Comparison of ENCODE assay signal across 43 mouse cellular contexts in the genomic region with DNA sequence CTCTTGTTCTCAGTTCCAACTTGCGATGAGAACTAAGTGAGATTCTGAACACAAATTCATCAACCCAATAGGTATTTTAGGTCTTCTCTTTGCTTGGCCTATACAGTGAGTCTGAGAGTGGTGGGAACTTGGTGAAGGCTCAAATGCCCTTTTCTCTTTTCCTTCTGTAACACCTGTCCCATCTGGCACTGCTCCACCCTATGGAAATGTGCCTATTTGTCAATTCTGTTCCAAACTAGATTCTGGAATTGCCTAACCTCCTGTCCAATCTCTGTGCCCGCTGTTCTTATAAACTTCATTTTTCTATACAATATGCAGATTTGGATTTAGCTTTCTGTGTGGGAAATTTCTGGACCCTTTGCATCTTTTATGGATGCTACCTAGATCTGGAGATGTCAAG. TPM values are rescaled to one million over a fixed set of nuclear protein-coding genes. Genes with fewer than 3 reads are reported as not detected.
"Had no signal": no experiment of that assay in that cellular context is flagged by ENCODE, and none has a peak within 500 bp of the region (broad histone marks: within the 10 kb centered on the region; RNA-seq: fewer than 3 reads in every experiment).

No protein-coding gene starts in this region.

- H3K4me2 ChIP-seq: heart, embryonic 11.5 days; heart, embryonic 13.5 days; heart, embryonic 15.5 days; hindbrain, embryonic 13.5 days; hindbrain, embryonic 15.5 days; kidney, embryonic 15.5 days; limb, embryonic 13.5 days; limb, embryonic 15.5 days; liver, embryonic 13.5 days; liver, embryonic 15.5 days had no signal

- H3K4me3 ChIP-seq: heart, embryonic 13.5 days; heart, embryonic 15.5 days; hindbrain, embryonic 13.5 days; hindbrain, embryonic 15.5 days; kidney, embryonic 15.5 days; limb, embryonic 13.5 days; limb, embryonic 15.5 days; liver, embryonic 13.5 days; liver, embryonic 15.5 days had no signal

- H3K27me3 ChIP-seq: heart, embryonic 13.5 days; heart, embryonic 15.5 days; hindbrain, embryonic 13.5 days; hindbrain, embryonic 15.5 days; kidney, embryonic 15.5 days; limb, embryonic 13.5 days; limb, embryonic 15.5 days; liver, embryonic 13.5 days; liver, embryonic 15.5 days had no signal

- DNase-seq: gastrocnemius, postnatal 14 days; gastrocnemius, postnatal 36 days; heart, adult 18-20 months; heart, postnatal 14 days; heart, postnatal 36 days; kidney, adult 11 months; kidney, adult 9 months; kidney, postnatal 14 days; kidney, postnatal 36 days; layer of hippocampus, adult 9-11 months; layer of hippocampus, postnatal 36 days; left cerebral cortex, postnatal 4 days; liver, embryonic 13.5 days had no signal

- H3K4me1 ChIP-seq: heart, embryonic 13.5 days; heart, embryonic 15.5 days; hindbrain, embryonic 13.5 days; hindbrain, embryonic 15.5 days; kidney, embryonic 15.5 days; limb, embryonic 13.5 days; limb, embryonic 15.5 days had no signal

- H3K9me3 ChIP-seq: heart, embryonic 13.5 days; heart, embryonic 15.5 days; hindbrain, embryonic 15.5 days; limb, embryonic 15.5 days; liver, embryonic 13.5 days; liver, embryonic 15.5 days had no signal

- H3K36me3 ChIP-seq: heart, embryonic 13.5 days; heart, embryonic 15.5 days; hindbrain, embryonic 13.5 days; hindbrain, embryonic 15.5 days; kidney, embryonic 15.5 days; limb, embryonic 13.5 days; limb, embryonic 15.5 days; liver, embryonic 13.5 days; liver, embryonic 15.5 days had no signal

- H3K9ac ChIP-seq: heart, embryonic 13.5 days; heart, embryonic 15.5 days; hindbrain, embryonic 13.5 days; hindbrain, embryonic 15.5 days; kidney, embryonic 15.5 days; limb, embryonic 13.5 days; limb, embryonic 15.5 days; liver, embryonic 13.5 days; liver, embryonic 15.5 days had no signal

- H3K27ac ChIP-seq: heart, embryonic 13.5 days; heart, embryonic 15.5 days; hindbrain, embryonic 13.5 days; hindbrain, embryonic 15.5 days; hindbrain, postnatal 0 days; kidney, embryonic 15.5 days; kidney, postnatal 0 days; limb, embryonic 13.5 days; limb, embryonic 15.5 days; liver, embryonic 13.5 days; liver, embryonic 15.5 days had no signal

- ATAC-seq: hindbrain, postnatal 0 days; intestine, embryonic 16.5 days had no signal

RNA-seq across cellular contexts. Expression of gene Msmb, which starts 11.3 kb away (rescaled TPM):
- total RNA-seq: gastrocnemius, adult 18-20 months; gastrocnemius, adult 8-10 months; gastrocnemius, postnatal 14 days; gastrocnemius, postnatal 36 days; heart, adult 18-20 months; heart, adult 8-10 months; heart, postnatal 14 days; heart, postnatal 36 days; hematopoietic stem cell, adult 5-6 weeks; hindbrain, postnatal 0 days; layer of hippocampus, adult 18-20 months; layer of hippocampus, adult 8-10 months; layer of hippocampus, postnatal 14 days; layer of hippocampus, postnatal 36 days; left cerebral cortex, adult 18-20 months; left cerebral cortex, adult 8-10 months; left cerebral cortex, postnatal 10 days; left cerebral cortex, postnatal 25 days; left cerebral cortex, postnatal 4 days had no signal
- polyA plus RNA-seq: gonadal fat pad, adult 2 months; heart, embryonic 11.5 days; heart, embryonic 13.5 days; heart, embryonic 15.5 days; heart, postnatal 0 days; hindbrain, embryonic 11.5 days; hindbrain, embryonic 13.5 days; hindbrain, embryonic 15.5 days; hindbrain, postnatal 0 days; intestine, embryonic 14.5 days; intestine, embryonic 16.5 days; kidney, adult 2 months; kidney, embryonic 15.5 days; kidney, postnatal 0 days; large intestine, adult 2 months; limb, embryonic 11.5 days; limb, embryonic 13.5 days; limb, embryonic 15.5 days had no signal
